Mouse (Mus musculus) heart, postnatal 25 days (tissue): ENCODE data around the gene Tmc2. TPM values are rescaled to one million over a fixed set of nuclear protein-coding genes. Genes with fewer than 3 reads are reported as not detected.

Experiments
- DNase-seq: peaks from one replicate; pipeline ENCODE4 v3.0.0; 2022; ENCODE audit warnings: low spot score
- intact Hi-C: fragments of 180-260 bp; cut with DNase I; formaldehyde crosslinking; loops from one replicate; pipeline ENCODE4 v1.15.1; 2025
- total RNA-seq, 2 experiments: library from RNA; stranded (reverse); gene quantifications; 2 replicates each; pipeline ENCODE4 v1.2.3; 2021

Tmc2 gene
- total RNA-seq, 2 experiments from 2014 or later: not detected

DNA sequence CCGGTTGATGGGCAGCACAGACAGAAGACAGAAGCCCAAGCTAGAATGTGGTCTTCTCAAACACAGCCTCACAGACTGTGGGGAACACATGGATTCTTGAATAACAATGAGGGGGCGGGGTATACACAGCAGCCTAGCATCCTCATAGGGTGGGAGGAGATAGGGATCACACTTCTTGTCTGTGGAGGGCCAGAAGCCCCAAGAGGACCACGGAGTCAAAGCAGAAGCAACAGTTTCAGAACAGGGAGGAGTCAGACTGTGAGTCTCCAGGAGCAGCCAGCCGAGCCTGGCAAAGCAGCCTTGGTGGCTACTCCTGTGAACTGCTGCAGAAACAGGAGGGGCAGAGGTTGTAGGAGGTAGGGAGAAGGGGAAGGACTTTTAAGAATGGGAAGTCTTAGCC, 98.5 kb downstream of the Tmc2 start:
- intact Hi-C loops: loop anchor here (2.0 kb wide), 1 partner anchor 117 kb away; no protein-coding TSS in a partner anchor
- no peak for DNase-seq

DNA sequence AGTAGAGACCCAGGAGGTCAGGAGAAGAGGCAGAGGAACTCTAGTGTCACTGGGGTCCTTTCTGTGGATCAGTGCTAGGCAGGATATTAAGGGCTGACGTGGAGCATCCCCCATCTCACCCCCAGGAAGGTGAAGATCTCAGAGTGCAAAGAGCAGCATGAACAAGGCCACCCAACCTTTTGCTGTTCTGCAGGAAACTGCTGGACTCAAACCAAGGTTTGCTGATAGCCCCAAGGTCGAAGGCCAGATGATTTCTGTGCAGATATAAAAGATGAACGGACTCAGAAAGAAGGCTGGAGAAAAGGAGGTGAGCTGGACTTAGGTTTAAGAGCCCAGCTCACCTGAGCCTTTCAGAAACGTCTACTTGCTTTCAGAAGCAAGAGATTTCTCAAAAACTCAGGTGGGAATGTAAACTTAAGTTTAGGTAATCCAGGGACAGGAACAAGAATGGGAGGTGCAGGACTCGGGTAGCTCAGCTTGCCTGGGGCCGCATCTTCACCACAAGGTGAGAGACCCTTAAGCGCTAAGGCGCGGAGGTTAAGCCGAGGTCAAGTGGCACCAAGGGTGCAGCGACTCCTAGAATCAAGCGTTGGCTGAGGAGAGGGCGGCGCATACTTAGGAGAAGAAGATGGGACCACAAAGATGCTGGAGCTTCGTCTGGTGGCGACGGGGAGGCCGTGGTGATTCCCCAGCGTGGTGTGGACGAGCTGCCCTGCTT, 99.4 kb downstream of the Tmc2 start:
- no peak for DNase-seq
- intact Hi-C loops: no loop called here

DNA sequence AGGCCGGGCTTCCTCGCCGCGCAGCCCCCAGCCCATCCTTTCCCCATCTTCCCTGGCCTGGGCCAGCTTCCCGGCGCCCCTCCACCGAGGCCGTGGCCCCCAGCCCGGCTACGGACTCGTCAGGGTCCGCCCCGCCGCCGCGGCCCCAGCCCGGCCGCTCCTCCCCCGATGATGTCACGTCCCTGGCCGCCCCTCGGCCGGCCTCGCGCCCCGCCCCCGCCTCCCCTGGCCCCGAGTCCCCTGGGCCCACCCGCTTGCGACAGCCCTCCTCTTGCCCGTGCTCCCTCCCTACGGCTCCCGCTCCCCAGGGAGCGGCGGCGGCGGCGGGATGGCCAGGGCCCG, 99.9 kb downstream of the Tmc2 start, which contains the start of gene Ebf4:
Ebf4 (plus strand) TSS at position 234 of the 342 bp plus-strand sequence.
- peak; percentile 24 for DNase-seq
- intact Hi-C loops: no loop called here

DNA sequence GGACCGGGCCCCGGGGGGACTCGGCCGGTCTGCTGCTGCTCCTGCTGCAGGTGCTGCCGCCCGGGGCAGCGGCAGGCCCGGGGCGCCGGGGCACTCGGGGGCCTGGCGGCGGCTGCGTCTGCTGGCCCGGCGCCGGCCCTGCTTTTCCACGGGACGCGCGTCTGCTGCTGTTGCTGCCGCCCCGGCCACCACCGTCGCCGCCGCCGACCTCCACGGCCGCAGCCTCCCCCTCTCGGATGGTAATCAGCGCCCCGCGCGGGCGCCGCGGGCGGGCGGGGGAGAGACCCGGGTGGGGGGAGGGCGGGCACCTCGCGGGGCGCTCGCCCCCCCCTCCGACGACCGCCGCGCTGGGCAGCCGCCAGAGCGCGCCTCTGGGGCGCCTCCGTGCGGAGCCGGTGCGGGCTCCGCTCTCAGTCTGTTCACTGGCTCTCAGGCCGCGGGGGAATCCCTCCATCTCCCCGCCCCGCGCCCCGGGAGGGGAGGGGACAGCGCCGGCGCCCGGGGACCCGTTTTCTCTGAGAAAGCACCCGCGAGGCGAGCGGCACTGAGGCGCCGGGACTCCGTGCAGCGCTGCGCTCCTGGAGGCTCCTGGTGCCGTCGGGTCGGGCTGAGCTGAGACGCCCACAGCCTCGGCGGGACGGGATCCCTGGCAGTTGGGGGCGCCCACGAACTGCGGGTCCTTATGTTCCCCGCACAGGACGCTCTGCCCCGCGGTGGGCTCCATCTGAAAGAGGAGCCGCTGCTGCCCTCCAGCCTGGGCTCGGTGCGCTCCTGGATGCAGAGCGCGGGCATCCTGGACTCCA, 100.5 kb downstream of the Tmc2 start:
- intact Hi-C loops: no loop called here

DNA sequence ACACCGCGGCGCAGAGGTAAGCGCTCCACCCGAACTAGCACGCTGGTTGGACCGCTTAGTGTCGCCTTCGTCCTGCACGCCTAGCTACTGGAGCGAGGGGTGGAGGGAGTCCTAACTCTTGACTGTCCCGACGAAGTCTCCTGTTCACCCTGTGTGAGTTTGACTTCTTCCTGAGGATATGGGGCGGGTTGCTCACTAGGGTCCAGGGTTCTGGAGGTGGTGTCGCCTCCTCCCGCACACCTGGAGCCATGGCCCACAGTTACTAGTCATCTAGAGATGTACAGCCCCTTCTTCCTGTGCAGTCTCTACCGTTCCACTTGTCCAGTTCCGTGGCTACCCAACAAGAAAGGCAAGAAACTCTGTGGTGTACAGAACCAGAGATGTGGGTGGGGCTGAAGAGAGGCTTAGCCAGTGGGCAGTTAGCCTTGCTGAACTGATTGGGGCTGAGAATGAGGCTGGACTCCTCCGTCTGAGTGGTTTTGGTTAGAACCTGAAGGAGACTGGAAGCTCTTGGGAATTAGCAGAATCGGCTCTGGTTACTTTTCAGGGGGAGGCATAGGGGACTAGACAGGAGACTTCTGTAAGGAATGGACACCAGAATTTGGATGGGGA, 101.2 kb downstream of the Tmc2 start:
- intact Hi-C loops: no loop called here
- DNase-seq: no peak

More for the DNA sequence above, 100.5 kb downstream of the Tmc2 start:
- no peak for DNase-seq

DNA sequence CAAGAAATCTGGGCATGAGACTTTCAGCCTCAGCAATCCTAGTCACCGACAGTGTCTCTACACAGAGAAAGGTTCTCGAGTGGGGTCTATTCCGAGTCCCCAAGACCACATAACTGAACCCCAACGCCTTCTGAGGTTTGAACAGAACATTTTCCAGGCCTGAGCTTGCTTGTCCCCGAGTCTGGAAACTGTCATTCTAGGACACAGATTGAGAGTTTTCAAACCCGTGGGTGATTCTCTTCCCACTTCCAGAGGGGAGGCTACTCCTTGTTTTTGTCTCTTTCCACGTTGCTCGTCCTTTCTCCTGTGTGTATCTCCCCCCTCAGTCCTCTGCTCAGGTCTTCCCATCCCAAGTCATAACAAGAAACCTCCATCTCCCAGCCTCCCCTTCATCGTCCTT, 102.6 kb downstream of the Tmc2 start:
- intact Hi-C loops: no loop called here
- no peak for DNase-seq

DNA sequence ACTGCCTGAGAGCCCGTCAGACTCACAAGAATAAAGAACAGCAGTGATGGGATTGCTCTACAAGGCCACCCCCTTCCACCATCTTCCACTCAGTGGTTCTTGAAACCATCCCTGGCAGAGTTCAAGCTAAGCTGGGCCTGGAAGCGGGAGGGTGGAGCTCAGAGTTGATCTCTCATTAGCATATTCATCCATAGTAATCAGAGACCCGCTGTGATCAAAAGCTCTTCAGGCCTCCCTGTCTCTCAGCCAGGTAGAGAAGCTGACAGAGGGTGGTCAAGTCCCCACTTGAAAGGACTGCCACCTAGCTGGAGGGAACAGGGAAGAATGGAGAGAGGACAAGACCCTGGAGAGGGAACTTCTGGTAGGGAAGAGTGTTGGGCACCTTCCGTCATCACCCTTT, 108.0 kb downstream of the Tmc2 start:
- intact Hi-C loops: no loop called here
- no peak for DNase-seq

Other genes with a start within 250 kb of the Tmc2 start
- under 1 TPM in 1 of 2 experiments, not detected in 1; 0.05 TPM for gene Tgm3, start 182.8 kb upstream of the Tmc2 start, total RNA-seq
- not detected for gene Tgm6, start 82.8 kb upstream of the Tmc2 start, total RNA-seq
- gene Snrpb, start 15.8 kb upstream of the Tmc2 start, total RNA-seq: 100 to 1,000 TPM; 145 to 146 TPM
- 10 to 100 TPM; 32.2 to 35.8 TPM for gene Nop56, start 79.2 kb downstream of the Tmc2 start, total RNA-seq
- 100 to 1,000 TPM; 763 to 771 TPM for gene Idh3b, start 89.4 kb downstream of the Tmc2 start, total RNA-seq
- under 1 TPM; 0.31 to 0.45 TPM for gene Ebf4, start 100.0 kb downstream of the Tmc2 start, total RNA-seq
- 1 to 10 TPM; 3.9 to 4.2 TPM for gene Cpxm1, start 202.4 kb downstream of the Tmc2 start, total RNA-seq
- not detected for gene Gm28372, start 210.0 kb downstream of the Tmc2 start, total RNA-seq
- not detected for gene 1700020A23Rik, start 210.1 kb downstream of the Tmc2 start, total RNA-seq
- gene Tmem239, start 211.3 kb downstream of the Tmc2 start, total RNA-seq: not detected
- gene Vps16, start 229.1 kb downstream of the Tmc2 start, total RNA-seq: 10 to 100 TPM; 21.9 to 26.6 TPM
- gene Pced1a, start 229.5 kb downstream of the Tmc2 start, total RNA-seq: 1 to 10 TPM; 5.2 to 5.4 TPM